Mouse (Mus musculus) kidney, adult 11 months (tissue): ENCODE data around the gene Trh.

Experiments
- DNase-seq: peaks from one replicate; pipeline ENCODE4 v3.0.0; 2022

Trh gene

DNA sequence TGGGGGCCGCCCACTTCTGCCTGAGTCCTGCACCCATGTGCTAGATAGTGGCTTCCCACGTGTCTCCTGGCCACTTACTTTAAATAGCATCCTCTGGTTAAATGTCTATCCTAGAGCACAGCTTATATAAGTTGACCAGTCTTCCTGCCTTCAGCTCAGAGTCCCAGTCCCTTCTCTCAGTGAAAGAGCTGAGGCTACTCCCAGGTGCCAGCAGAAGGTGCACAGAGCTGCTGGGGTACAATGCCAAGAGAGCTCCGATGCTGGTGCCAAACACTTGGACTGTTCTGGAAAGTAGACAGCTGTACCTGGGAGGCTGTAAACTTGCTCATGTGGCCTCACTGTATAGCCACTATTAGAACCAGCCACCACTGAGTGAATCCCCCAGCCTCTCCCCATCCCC, 22.4 kb downstream of the Trh start:
- peak; percentile 55 for DNase-seq

DNA sequence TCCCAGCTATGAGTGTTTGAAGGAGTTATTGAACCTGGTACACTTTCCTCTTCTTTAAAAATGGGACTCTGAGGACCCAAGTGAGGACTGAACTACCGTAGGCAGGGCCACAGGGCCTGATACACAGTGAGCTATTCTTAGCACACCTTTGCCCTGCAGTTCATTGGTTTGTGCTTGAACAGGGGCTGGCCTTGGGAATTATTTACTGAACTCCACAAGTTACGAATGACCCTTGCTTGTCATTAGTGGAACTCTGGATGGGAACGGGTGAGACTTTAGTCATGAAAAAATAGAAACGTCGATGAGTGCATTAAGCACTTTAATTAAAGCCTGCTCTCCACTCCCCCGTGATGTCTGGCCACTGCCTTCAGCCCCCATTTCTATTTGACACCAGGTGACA, 22.8 kb downstream of the Trh start:
- DNase-seq: peak; percentile 72

DNA sequence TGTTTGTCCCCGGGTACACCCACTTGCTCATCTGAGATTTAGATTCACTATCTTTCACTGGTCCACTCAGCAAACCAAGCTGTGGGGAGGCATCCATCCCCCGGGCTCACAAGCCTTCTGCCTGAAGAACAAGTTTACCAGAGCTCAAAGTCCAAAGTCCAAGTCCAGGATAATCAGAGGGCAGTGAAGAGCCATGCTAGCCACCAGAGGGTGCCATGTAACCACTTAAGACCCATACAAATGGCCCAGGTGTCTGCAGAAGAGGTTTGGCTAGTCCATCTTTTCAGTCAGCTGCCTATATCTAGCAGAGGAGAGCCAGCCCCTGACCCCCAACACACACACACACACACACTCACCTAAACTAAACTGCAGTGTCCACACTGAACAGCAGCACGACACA, 25.0 kb downstream of the Trh start:
- peak; percentile 88 for DNase-seq

DNA sequence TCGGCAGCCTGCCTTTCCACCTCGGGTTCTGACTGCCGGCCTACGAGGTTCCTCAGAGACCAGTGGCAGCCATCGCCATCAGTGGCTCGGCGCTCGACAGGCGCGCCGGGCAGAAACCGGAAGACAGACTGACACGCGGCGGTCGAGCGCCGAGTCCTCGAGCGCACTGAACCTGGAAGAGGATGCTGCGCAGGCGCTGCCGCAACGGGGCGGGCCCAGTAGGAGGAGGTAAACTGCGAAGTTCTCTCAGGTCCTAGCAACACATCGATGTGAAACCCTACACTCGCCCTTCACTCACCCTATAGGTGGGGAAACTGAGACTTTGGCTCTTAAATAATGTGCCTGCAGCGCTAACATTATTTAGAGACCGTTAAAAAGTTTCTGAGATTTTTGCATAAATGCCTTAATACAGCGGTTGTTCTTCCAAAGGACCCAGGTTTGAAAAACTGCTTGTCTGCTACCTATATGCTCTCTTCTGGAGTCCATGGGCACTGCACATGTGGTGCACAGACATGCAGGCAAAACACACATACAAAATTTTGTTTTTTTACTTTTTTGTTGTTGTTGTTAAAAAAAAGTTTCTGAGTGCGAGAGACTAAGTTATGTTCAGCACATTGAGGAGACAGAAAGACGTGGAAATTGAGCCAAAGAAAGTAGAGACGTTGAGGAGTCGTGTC, 29.5 kb downstream of the Trh start, which contains the start of gene Rbsn:
Rbsn (minus strand) TSS at position 153 of the 677 bp plus-strand sequence.
- peak; percentile 91 for DNase-seq

DNA sequence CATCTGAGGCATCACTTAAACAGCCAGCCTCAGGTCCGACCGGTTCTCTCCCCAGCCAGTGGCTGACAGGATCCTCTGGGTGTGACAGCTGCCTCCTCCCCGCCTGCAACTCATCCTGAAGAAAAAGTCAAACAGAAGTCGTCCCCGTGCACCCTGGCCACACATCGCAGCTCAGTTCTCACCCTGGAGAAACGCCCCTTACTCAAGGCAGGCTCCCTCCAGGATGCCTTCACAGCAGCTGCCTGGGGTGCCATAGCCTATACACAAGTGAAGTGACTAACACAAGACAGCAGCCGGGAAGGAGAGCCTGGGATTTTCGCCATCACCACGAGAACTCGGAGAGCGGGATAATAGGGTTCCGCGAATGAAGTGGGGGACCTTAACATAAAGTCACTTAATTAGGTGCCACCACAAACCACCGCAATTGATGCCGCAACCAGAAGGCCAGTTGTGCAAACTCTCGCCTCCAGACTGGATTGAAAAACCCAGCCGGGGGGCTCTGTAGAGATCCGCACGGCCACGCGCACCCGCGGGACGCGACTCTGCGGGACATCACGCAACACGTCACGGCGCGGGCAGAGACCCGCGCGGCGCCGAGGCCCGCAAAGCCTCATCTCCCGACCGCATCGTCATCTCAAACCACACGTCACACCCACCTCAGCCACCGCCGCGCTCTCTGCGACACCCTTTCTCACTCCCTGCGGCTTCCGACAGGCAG, 30.2 kb downstream of the Trh start:
- DNase-seq: no peak

DNA sequence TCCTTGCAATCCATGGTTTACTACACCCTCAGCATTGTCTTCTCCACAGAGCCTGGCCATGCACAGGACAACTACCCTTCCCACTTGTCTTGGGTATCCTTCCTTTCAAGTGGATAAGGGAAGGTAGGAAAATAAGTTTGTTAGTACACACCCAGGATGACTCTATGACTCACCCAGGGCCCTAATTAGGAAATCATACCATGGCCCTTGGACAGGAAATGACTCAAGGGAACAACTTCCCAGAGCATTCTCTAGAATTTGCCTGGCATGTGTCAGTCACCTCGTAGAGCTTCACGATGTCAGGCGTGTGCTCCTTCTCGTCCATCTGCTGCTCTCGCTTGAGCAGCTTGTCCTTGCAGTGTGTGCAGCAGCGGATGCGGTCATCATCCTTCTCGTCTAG, 45.0 kb downstream of the Trh start:
- no peak for DNase-seq
